Mouse (Mus musculus) MEL (cell line): ENCODE results near the gene 4930503B20Rik. TPM values are rescaled to one million over a fixed set of nuclear protein-coding genes. Genes with fewer than 3 reads are reported as not detected.

Experiments
- DNase-seq: peaks from one replicate; pipeline ENCODE4 v3.0.0; 2011; ENCODE audit warnings: low read depth, low spot score
- H3K27ac ChIP-seq: 2 replicates; pipeline ENCODE4 v1.5.1; 2012; ENCODE audit warnings: low read depth, mild to moderate bottlenecking, control low read depth, low read length, moderate library complexity; ENCODE audit not compliant: control insufficient read depth
- H3K27me3 ChIP-seq, 2 experiments: fragments of 150-350 bp in 1 of 2; sonication (generic) in 1 of 2; 2 replicates each; pipeline ENCODE4 v1.6.1; 2012; ENCODE audit warnings: low read length in 2 of 2, mild to moderate bottlenecking in 2 of 2, improper control_type of control experiment in 1 of 2, moderate library complexity in 1 of 2; ENCODE audit not compliant: insufficient read depth in 2 of 2, control insufficient read depth in 1 of 2
- H3K36me3 ChIP-seq, 2 experiments: 2 replicates each; pipeline ENCODE4 v1.6.1; 2012 to 2014; ENCODE audit warnings: low read length in 2 of 2, improper control_type of control experiment in 1 of 2, inconsistent platforms in 1 of 2, mild to moderate bottlenecking in 1 of 2; ENCODE audit not compliant: insufficient read depth in 2 of 2, control insufficient read depth in 1 of 2
- H3K4me1 ChIP-seq, 2 experiments: fragments of 150-350 bp in 1 of 2; sonication (generic) in 1 of 2; 2 replicates each; pipeline ENCODE4 v1.6.1; 2012; ENCODE audit warnings: low read length in 2 of 2, improper control_type of control experiment in 1 of 2, mild to moderate bottlenecking in 1 of 2; ENCODE audit not compliant: insufficient read depth in 2 of 2, control insufficient read depth in 1 of 2
- H3K4me3 ChIP-seq, 2 experiments: fragments of 150-350 bp in 1 of 2; sonication (generic) in 1 of 2; 2 replicates each; pipeline ENCODE4 v1.5.1; 2012; ENCODE audit warnings: low read depth in 2 of 2, low read length in 2 of 2, mild to moderate bottlenecking in 2 of 2, moderate library complexity in 2 of 2, control low read depth in 1 of 2, improper control_type of control experiment in 1 of 2; ENCODE audit not compliant: control insufficient read depth in 1 of 2, insufficient read depth in 1 of 2
- H3K79me2 ChIP-seq: 2 replicates; pipeline ENCODE4 v1.6.1; 2012; ENCODE audit warnings: mild to moderate bottlenecking, low read length, moderate library complexity; ENCODE audit not compliant: control insufficient read depth, poor library complexity, insufficient read depth
- H3K9ac ChIP-seq: 2 replicates; pipeline ENCODE4 v1.6.1; 2012; ENCODE audit warnings: low read depth, mild to moderate bottlenecking, control low read depth, low read length, moderate library complexity; ENCODE audit not compliant: control insufficient read depth, poor library complexity, severe bottlenecking
- H3K9me3 ChIP-seq: fragments of 150-350 bp; sonication (generic); replicated peaks from 2 replicates; pipeline ENCODE4 v1.6.1; 2012; ENCODE audit warnings: mild to moderate bottlenecking, low read length, improper control_type of control experiment, moderate library complexity; ENCODE audit not compliant: insufficient read depth
- CTCF ChIP-seq, 3 experiments: IDR thresholded peaks in 2 of 3; conservative IDR thresholded peaks in 1 of 3; 2 replicates each; pipeline ENCODE4 v1.5.1; 2011 to 2012; ENCODE audit warnings: low read length in 3 of 3, low read depth in 2 of 3, mild to moderate bottlenecking in 2 of 3, improper control_type of control experiment in 1 of 3, inconsistent platforms in 1 of 3, mixed read lengths in 1 of 3, moderate library complexity in 1 of 3; ENCODE audit not compliant: control insufficient read depth in 1 of 3, insufficient read depth in 1 of 3, poor library complexity in 1 of 3, severe bottlenecking in 1 of 3
- EP300 ChIP-seq, 2 experiments: IDR thresholded peaks; 2 replicates each; pipeline ENCODE4 v1.6.1; 2011; ENCODE audit warnings: improper control_type of control experiment in 2 of 2, low read length in 2 of 2, low read depth in 1 of 2, mild to moderate bottlenecking in 1 of 2
- GATA1 ChIP-seq: IDR thresholded peaks from 2 replicates; pipeline ENCODE4 v1.6.1; 2011; ENCODE audit warnings: low read depth, low read length, improper control_type of control experiment
- HCFC1 ChIP-seq: IDR thresholded peaks from 2 replicates; pipeline ENCODE4 v1.6.1; 2012; ENCODE audit warnings: low read depth, mild to moderate bottlenecking, inconsistent platforms, low read length, improper control_type of control experiment, moderate library complexity
- JUND ChIP-seq: IDR thresholded peaks from 2 replicates; pipeline ENCODE4 v1.6.1; 2011; ENCODE audit warnings: low read depth, mild to moderate bottlenecking, improper control_type of control experiment, low read length
- KAT2A ChIP-seq: conservative IDR thresholded peaks from 2 replicates; pipeline ENCODE4 v1.6.1; 2012; ENCODE audit warnings: low read depth, low read length, improper control_type of control experiment, inconsistent platforms
- MAZ ChIP-seq: IDR thresholded peaks from 2 replicates; pipeline ENCODE4 v1.6.1; 2012; ENCODE audit warnings: low read depth, mild to moderate bottlenecking, inconsistent platforms, low read length, improper control_type of control experiment
- MEF2A ChIP-seq: IDR thresholded peaks from 2 replicates; pipeline ENCODE4 v1.6.1; 2014; ENCODE audit warnings: low read depth, mild to moderate bottlenecking, inconsistent platforms, low read length, improper control_type of control experiment; ENCODE audit not compliant: poor library complexity, insufficient replicate concordance, severe bottlenecking; ENCODE audit errors: extremely low read depth
- MYB ChIP-seq: IDR thresholded peaks from 2 replicates; pipeline ENCODE4 v1.6.1; 2011; ENCODE audit warnings: mild to moderate bottlenecking, low read depth, low read length, improper control_type of control experiment
- MYC ChIP-seq: IDR thresholded peaks from 2 replicates; pipeline ENCODE4 v1.6.1; 2011; ENCODE audit warnings: low read depth, mild to moderate bottlenecking, low read length, improper control_type of control experiment, moderate library complexity
- NRF1 ChIP-seq: IDR thresholded peaks from 2 replicates; pipeline ENCODE4 v1.6.1; 2014; ENCODE audit warnings: low read depth, mild to moderate bottlenecking, inconsistent platforms, low read length, improper control_type of control experiment, moderate library complexity; ENCODE audit not compliant: poor library complexity, insufficient read depth, severe bottlenecking
- POLR2AphosphoS2 ChIP-seq: IDR thresholded peaks from 2 replicates; pipeline ENCODE4 v1.6.1; 2011; ENCODE audit warnings: low read length, improper control_type of control experiment
- POLR2AphosphoS5 ChIP-seq: IDR thresholded peaks from 2 replicates; pipeline ENCODE4 v1.6.1; 2012; ENCODE audit warnings: low read depth, borderline replicate concordance, mild to moderate bottlenecking, inconsistent platforms, low read length, moderate library complexity, mixed read lengths
- RCOR1 ChIP-seq: IDR thresholded peaks from 2 replicates; pipeline ENCODE4 v1.6.1; 2012; ENCODE audit warnings: low read depth, mild to moderate bottlenecking, inconsistent platforms, low read length, improper control_type of control experiment
- SIN3A ChIP-seq: IDR thresholded peaks from 2 replicates; pipeline ENCODE4 v1.6.1; 2012; ENCODE audit warnings: low read length, improper control_type of control experiment, inconsistent platforms
- SMC3 ChIP-seq: IDR thresholded peaks from 2 replicates; pipeline ENCODE4 v1.6.1; 2011; ENCODE audit warnings: low read depth, low read length, improper control_type of control experiment
- TAL1 ChIP-seq: IDR thresholded peaks from 2 replicates; pipeline ENCODE4 v1.6.1; 2012; ENCODE audit warnings: mild to moderate bottlenecking, inconsistent platforms, low read length, moderate library complexity, mixed read lengths
- TBP ChIP-seq: IDR thresholded peaks from 2 replicates; pipeline ENCODE4 v1.8.0; 2011; ENCODE audit warnings: low read depth, low read length, improper control_type of control experiment
- TCF12 ChIP-seq: IDR thresholded peaks from 2 replicates; pipeline ENCODE4 v1.6.1; 2014; ENCODE audit warnings: low read depth, mild to moderate bottlenecking, inconsistent platforms, low read length, improper control_type of control experiment, moderate library complexity
- UBTF ChIP-seq: IDR thresholded peaks from 2 replicates; pipeline ENCODE4 v1.6.1; 2012; ENCODE audit warnings: low read depth, mild to moderate bottlenecking, inconsistent platforms, low read length, improper control_type of control experiment, moderate library complexity, borderline replicate concordance; ENCODE audit not compliant: insufficient read depth
- USF1 ChIP-seq: IDR thresholded peaks from 2 replicates; pipeline ENCODE4 v1.6.1; 2014; ENCODE audit warnings: low read depth, mild to moderate bottlenecking, inconsistent platforms, low read length, improper control_type of control experiment, moderate library complexity
- ZNF384 ChIP-seq: IDR thresholded peaks from 2 replicates; pipeline ENCODE4 v1.6.1; 2012; ENCODE audit warnings: low read depth, mild to moderate bottlenecking, inconsistent platforms, low read length, improper control_type of control experiment
- polyA plus RNA-seq, 2 experiments: library from polyadenylated mRNA; stranded (reverse) in 1 of 2; unstranded in 1 of 2; fragments of >175 nt in 1 of 2; fragments of >200 nt in 1 of 2; gene quantifications; 2 replicates each; pipeline versions ENCODE4 v1.2.1 to v1.2.4; 2012; ENCODE audit warnings: low replicate concordance in 2 of 2, low read depth in 1 of 2; ENCODE audit not compliant: insufficient read length in 2 of 2, insufficient read depth in 1 of 2, missing spikeins in 1 of 2
- total RNA-seq: library from RNA; depleted of rRNA; stranded (reverse); fragments of 300-350 nt; gene quantifications from 2 replicates; pipeline ENCODE4 v1.2.3, GENCODE M21; 2012

Gene 4930503B20Rik
- total and polyA plus RNA-seq, 3 experiments = 0.08 TPM; not detected in 2

- Histone ChIP-seq H3K4me3 (no peak overlapping the region), H3K9me3 (no peaks in the 10 kb centered on the region), H3K27ac (no peak overlapping the region)
- no peak for DNase-seq
- no peak for TF ChIP-seq MYB
- no peak for TF ChIP-seq MEF2A
- no peak for TF ChIP-seq HCFC1
- TF ChIP-seq UBTF = no peak
- TF ChIP-seq, all 39 proteins: peak for 0
- Histone ChIP-seq H3K4me1 (peaks cover 3 to 22% of the 10 kb centered on the region in 2 experiments), H3K9ac (no peak overlapping the region), H3K79me2 (no peaks in the 10 kb centered on the region), H3K36me3 (peaks cover 0 to 14% of the 10 kb centered on the region in 2 experiments; a peak in 2 of 4 replicates), H3K27me3 (no peaks in the 10 kb centered on the region; a peak in 1 of 4 replicates)
Measured at GRCm38 (mm10) chr3:146620101-146620500, 31.0 kb downstream of the 4930503B20Rik start.

GRCm38 (mm10) chr3:146618357-146618756, 32.8 kb downstream of the 4930503B20Rik start:
- Histone ChIP-seq H3K36me3 (peaks cover 0 to 14% of the 10 kb centered on the region in 2 experiments; a peak in 2 of 4 replicates), H3K27ac (no peak overlapping the region), H3K4me3 (no peak overlapping the region), H3K27me3 (no peaks in the 10 kb centered on the region; a peak in 1 of 4 replicates), H3K9me3 (no peaks in the 10 kb centered on the region), H3K9ac (no peak overlapping the region), H3K4me1 (peaks cover 3 to 22% of the 10 kb centered on the region in 2 experiments), H3K79me2 (no peaks in the 10 kb centered on the region)
- no peak for TF ChIP-seq TAL1
- no peak for TF ChIP-seq EP300 (IDR thresholded peaks at IDR 0.05; ENCODE audit: low read depth in 1 of 2, low read length in 2 of 2)
- TF ChIP-seq RCOR1 = no peak
- no peak for TF ChIP-seq JUND
- no peak for TF ChIP-seq MYC
- no peak for DNase-seq

GRCm38 (mm10) chr3:146617946-146618345, 33.2 kb downstream of the 4930503B20Rik start:
- Histone ChIP-seq H3K9me3 (no peaks in the 10 kb centered on the region), H3K79me2 (no peaks in the 10 kb centered on the region), H3K4me1 (peaks cover 3 to 22% of the 10 kb centered on the region in 2 experiments), H3K9ac (no peak overlapping the region), H3K27ac (no peak overlapping the region), H3K4me3 (no peak overlapping the region), H3K36me3 (peaks cover 0 to 14% of the 10 kb centered on the region in 2 experiments; a peak in 2 of 4 replicates), H3K27me3 (no peaks in the 10 kb centered on the region; a peak in 1 of 4 replicates)
- peak; percentile 11 for DNase-seq
- no peak for TF ChIP-seq SIN3A
- TF ChIP-seq HCFC1 = no peak
- TF ChIP-seq TCF12 = no peak
- TF ChIP-seq TBP = no peak
- no peak for TF ChIP-seq POLR2AphosphoS5
- TF ChIP-seq MEF2A = no peak
- no peak for TF ChIP-seq KAT2A
- TF ChIP-seq GATA1 = no peak
- no peak for TF ChIP-seq NRF1
- TF ChIP-seq EP300 (IDR thresholded peaks at IDR 0.05; ENCODE audit: low read depth in 1 of 2, low read length in 2 of 2) = no peak
- TF ChIP-seq UBTF = no peak
- TF ChIP-seq POLR2AphosphoS2 = no peak
- TF ChIP-seq RCOR1 = no peak
- no peak for TF ChIP-seq USF1
- no peak for TF ChIP-seq MAZ
- no peak for TF ChIP-seq CTCF (IDR thresholded peaks at IDR 0.05 in 2 of 3, conservative IDR thresholded peaks at IDR 0.05 in 1 of 3; ENCODE audit: control insufficient read depth in 1 of 3, insufficient read depth in 1 of 3, low read depth in 2 of 3, low read length in 3 of 3, poor library complexity in 1 of 3, severe bottlenecking in 1 of 3)
- no peak for TF ChIP-seq ZNF384
- no peak for TF ChIP-seq SMC3
